Mouse (Mus musculus) bone marrow macrophage, adult 2 months (primary cell): ENCODE results near the gene Ppp4r1.

Experiments
- CTCF ChIP-seq: IDR thresholded peaks from 2 replicates; pipeline ENCODE4 v1.5.1; 2012; ENCODE audit warnings: low read depth, mild to moderate bottlenecking, low read length, moderate library complexity
- POLR2A ChIP-seq: IDR thresholded peaks from 2 replicates; pipeline ENCODE4 v1.6.1; 2012; ENCODE audit warnings: mild to moderate bottlenecking, low read depth, low read length, borderline replicate concordance

DNA sequence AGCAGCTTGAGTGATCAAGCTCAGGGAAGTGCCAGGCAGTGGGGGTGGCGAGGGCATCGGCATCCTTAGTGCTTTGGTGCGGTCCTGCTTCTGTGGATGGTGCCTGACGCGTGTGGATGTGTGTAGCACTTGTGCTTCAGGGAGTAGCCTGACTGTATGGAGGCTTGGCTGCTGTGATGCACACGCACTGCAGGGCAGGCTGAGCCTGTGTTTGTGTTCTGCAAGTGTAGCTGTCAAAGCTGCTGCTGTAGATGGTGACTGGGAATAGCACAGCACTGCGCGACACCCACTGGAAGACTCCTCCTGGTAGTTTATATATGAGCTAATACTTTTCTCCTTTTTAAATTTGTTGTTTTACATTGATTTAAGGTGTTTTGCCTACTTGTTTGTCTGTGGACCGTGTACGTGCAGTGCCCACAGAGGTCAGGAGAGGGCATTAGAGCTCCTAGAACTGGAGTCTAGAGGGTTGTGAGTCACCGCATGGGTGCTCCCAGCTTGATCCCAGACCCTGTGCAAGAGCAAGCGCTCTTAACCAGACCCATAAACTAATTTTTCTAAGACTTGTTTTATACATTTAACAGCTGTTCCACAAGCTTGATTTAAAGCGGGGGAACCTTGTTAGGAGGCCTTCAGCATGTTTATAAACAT lies 48.0 kb downstream of the Ppp4r1 start:
- TF ChIP-seq POLR2A: no peak
- TF ChIP-seq CTCF: no peak
